Comparison of ENCODE assay signal across 33 mouse cellular contexts in genomic region chr19:38282407-38282806, GRCm38 (mm10). TPM values are rescaled to one million over a fixed set of nuclear protein-coding genes. Genes with fewer than 3 reads are reported as not detected.
DNase-seq lines count a peak whose midpoint lies in the region; ATAC-seq and TF ChIP-seq lines count a peak whose summit lies in the region.
"Had no signal": no experiment of that assay in that cellular context is flagged by ENCODE, and none has a peak within 500 bp of the region (broad histone marks: within the 10 kb centered on the region; RNA-seq: fewer than 3 reads in every experiment).

No protein-coding gene starts in this region.

- no peak overlapping the region for H3K27ac ChIP-seq in kidney, embryonic 14.5 days (ENCODE audit: low read depth, low read length)
- H3K27ac ChIP-seq in kidney, adult 2 months (ENCODE audit: insufficient read depth, low read depth, low read length): no peak overlapping the region
- no peak overlapping the region for H3K27ac ChIP-seq in embryonic facial prominence, embryonic 11.5 days (replicated peaks; ENCODE audit: low read depth, low read length)
- H3K27ac ChIP-seq in limb, embryonic 11.5 days (replicated peaks; ENCODE audit: low read depth, low read length): no peak overlapping the region
- H3K27ac ChIP-seq: gastrocnemius, adult 2 months; heart, adult 2 months; hindbrain, embryonic 13.5 days; limb, embryonic 15.5 days; liver, embryonic 13.5 days; macrophage; neural tube, embryonic 15.5 days had no signal

- TF ChIP-seq POLR2A in kidney, adult 2 months (IDR thresholded peaks at IDR 0.05; ENCODE audit: low read depth, low read length): no peak

- no peak overlapping the region for H3K9ac ChIP-seq in kidney, embryonic 14.5 days (ENCODE audit: low read depth, low read length)
- no peak overlapping the region for H3K9ac ChIP-seq in embryonic facial prominence, embryonic 11.5 days (replicated peaks; ENCODE audit: low read length)
- H3K9ac ChIP-seq in limb, embryonic 11.5 days (ENCODE audit: low read length): no peak overlapping the region
- H3K9ac ChIP-seq: heart, embryonic 12.5 days; hindbrain, embryonic 13.5 days; limb, embryonic 15.5 days; liver, embryonic 13.5 days; neural tube, embryonic 15.5 days had no signal

- WGBS in kidney, embryonic 14.5 days: 17% methylated on average over 2 of the region's 2 CpGs
- WGBS in kidney, adult 2 months: 31% methylated on average over 2 of the region's 2 CpGs
- 23% methylated on average over 2 of the region's 2 CpGs for whole genome bisulfite sequencing in embryonic facial prominence, embryonic 11.5 days
- 11% methylated on average over 2 of the region's 2 CpGs for WGBS in limb, embryonic 11.5 days

- TF ChIP-seq CTCF in kidney, adult 2 months (conservative IDR thresholded peaks at IDR 0.05; ENCODE audit: insufficient read depth, insufficient read length, low read depth, low read length): no peak

- no peaks in the 10 kb centered on the region for H3K4me1 ChIP-seq in kidney, embryonic 14.5 days (ENCODE audit: control insufficient read depth, insufficient read depth, low read length)
- H3K4me1 ChIP-seq in kidney, adult 2 months (ENCODE audit: control insufficient read depth, insufficient read depth, low read length): no peaks in the 10 kb centered on the region
- no peaks in the 10 kb centered on the region for H3K4me1 ChIP-seq in embryonic facial prominence, embryonic 11.5 days (ENCODE audit: control insufficient read depth, insufficient read depth, low read length)
- H3K4me1 ChIP-seq in limb, embryonic 11.5 days (ENCODE audit: control insufficient read depth, insufficient read depth, low read length): 0 out of 2 replicates have a peak, but pooled peaks cover 4% of the 10 kb centered on the region
- H3K4me1 ChIP-seq: heart, embryonic 12.5 days; hindbrain, embryonic 13.5 days; liver, embryonic 13.5 days; neural tube, embryonic 15.5 days had no signal

- H3K4me3 ChIP-seq in kidney, embryonic 14.5 days (ENCODE audit: low read length): no peak overlapping the region
- no peak overlapping the region for H3K4me3 ChIP-seq in kidney, adult 2 months (ENCODE audit: insufficient read depth, low read depth, low read length)
- H3K4me3 ChIP-seq in embryonic facial prominence, embryonic 11.5 days (ENCODE audit: low read depth, low read length): no peak overlapping the region
- H3K4me3 ChIP-seq in limb, embryonic 11.5 days (ENCODE audit: low read depth, low read length): no peak overlapping the region
- H3K4me3 ChIP-seq: gastrocnemius, adult 2 months; heart, adult 2 months; heart, embryonic 12.5 days; hindbrain, embryonic 13.5 days; limb, embryonic 15.5 days; liver, embryonic 13.5 days; neural tube, embryonic 15.5 days had no signal

- H3K4me2 ChIP-seq in kidney, embryonic 14.5 days (replicated peaks; ENCODE audit: low read depth, low read length): no peak overlapping the region
- no peak overlapping the region for H3K4me2 ChIP-seq in embryonic facial prominence, embryonic 11.5 days (ENCODE audit: low read depth, low read length)
- no peak overlapping the region for H3K4me2 ChIP-seq in limb, embryonic 11.5 days (ENCODE audit: low read depth, severe bottlenecking)
- H3K4me2 ChIP-seq: heart, embryonic 12.5 days; hindbrain, embryonic 13.5 days; limb, embryonic 15.5 days; liver, embryonic 13.5 days; neural tube, embryonic 15.5 days had no signal

- no peaks in the 10 kb centered on the region for H3K27me3 ChIP-seq in kidney, embryonic 14.5 days (ENCODE audit: control insufficient read depth, insufficient read depth, low read length)
- H3K27me3 ChIP-seq in kidney, adult 2 months (replicated peaks; ENCODE audit: control insufficient read depth, insufficient read depth, low read length): no peaks in the 10 kb centered on the region
- H3K27me3 ChIP-seq in embryonic facial prominence, embryonic 11.5 days (ENCODE audit: control insufficient read depth, insufficient read depth, low read length): no peaks in the 10 kb centered on the region
- no peaks in the 10 kb centered on the region for H3K27me3 ChIP-seq in limb, embryonic 11.5 days (ENCODE audit: control insufficient read depth, insufficient read depth, low read length)
- H3K27me3 ChIP-seq: heart, embryonic 12.5 days; hindbrain, embryonic 13.5 days; limb, embryonic 15.5 days; liver, embryonic 13.5 days; neural tube, embryonic 15.5 days had no signal

- no peaks in the 10 kb centered on the region for H3K36me3 ChIP-seq in kidney, embryonic 14.5 days (ENCODE audit: control insufficient read depth, insufficient read depth, low read length)
- H3K36me3 ChIP-seq in kidney, adult 2 months (ENCODE audit: control insufficient read depth, insufficient read depth, low read length): no peaks in the 10 kb centered on the region
- H3K36me3 ChIP-seq in embryonic facial prominence, embryonic 11.5 days (replicated peaks; ENCODE audit: control insufficient read depth, insufficient read depth, low read depth, low read length): no peaks in the 10 kb centered on the region
- no peaks in the 10 kb centered on the region for H3K36me3 ChIP-seq in limb, embryonic 11.5 days (ENCODE audit: control insufficient read depth, insufficient read depth, low read length)
- H3K36me3 ChIP-seq: heart, embryonic 12.5 days; hindbrain, embryonic 13.5 days; limb, embryonic 15.5 days; liver, embryonic 13.5 days; neural tube, embryonic 15.5 days had no signal

- no peak for DNase-seq in kidney, adult 2 months
- DNase-seq in embryo, embryonic 10.5 days (ENCODE audit: low spot score): peak; percentile 53
- DNase-seq in embryonic facial prominence, embryonic 11.5 days (ENCODE audit: low spot score): peak; percentile 63
- DNase-seq in limb, embryonic 11.5 days (ENCODE audit: low spot score): peak; percentile 42
- DNase-seq in right cerebral cortex, adult 2 months (ENCODE audit: low spot score in 2 of 2): no peak
- DNase-seq in thymus, postnatal 25 days: no peak
- DNase-seq in lung, postnatal 14 days: no peak
- DNase-seq: adrenal gland, postnatal 14 days; cerebellum, adult 11-12 months; cerebellum, postnatal 10 days; gastrocnemius, adult 2 months; heart, adult 2 months; heart, postnatal 4 days; kidney, adult 8-10 months; layer of hippocampus, postnatal 36 days; liver, embryonic 13.5 days; lung, adult 18-20 months; midbrain, embryonic 14.5 days; retina, postnatal 1 day; right cerebral cortex, postnatal 25 days; spleen, adult 18-20 months; thymus, postnatal 14 days had no signal

- peak; percentile 81 for ATAC-seq in kidney, embryonic 14.5 days (ENCODE audit: low FRiP score, low TSS enrichment)
- no peak for ATAC-seq in embryonic facial prominence, embryonic 11.5 days (replicated peaks; ENCODE audit: insufficient number of reproducible peaks, low FRiP score, low TSS enrichment, low read depth)
- peak; percentile 81 for ATAC-seq in limb, embryonic 11.5 days (ENCODE audit: insufficient number of reproducible peaks, low FRiP score, low TSS enrichment, low read depth)
- ATAC-seq: CD4-positive, CD25-positive, alpha-beta regulatory T cell, adult 4 months; forebrain, embryonic 14.5 days; inflammation-experienced regulatory T-cells, adult 6 months; lung, postnatal 0 days had no signal

- peaks cover 3% of the 10 kb centered on the region; the same call in 1 of the 2 replicates for H3K9me3 ChIP-seq in kidney, embryonic 14.5 days (ENCODE audit: control insufficient read depth, low read length)
- H3K9me3 ChIP-seq in embryonic facial prominence, embryonic 11.5 days (replicated peaks; ENCODE audit: control insufficient read depth, low read length): no peaks in the 10 kb centered on the region
- no peaks in the 10 kb centered on the region; the same call in 1 of the 2 replicates for H3K9me3 ChIP-seq in limb, embryonic 11.5 days (ENCODE audit: control insufficient read depth, low read length)
- H3K9me3 ChIP-seq: heart, embryonic 12.5 days; hindbrain, embryonic 13.5 days; limb, embryonic 15.5 days; liver, embryonic 13.5 days; neural tube, embryonic 15.5 days had no signal

RNA-seq across cellular contexts. Expression of gene Lgi1, which starts 18.1 kb away (rescaled TPM):
- polyA plus RNA-seq in kidney, embryonic 14.5 days (2014; fragmentation: Nextera tagmentation; extraction: Ambion mirVana): 0.86 and 1.6 TPM in 2 replicates
- 0.10 and 0.28 TPM in 2 replicates for polyA plus RNA-seq in kidney, adult 2 months (2012; rRNA removed)
- polyA plus RNA-seq in embryonic facial prominence, embryonic 11.5 days (2014; fragmentation: Nextera tagmentation; extraction: Ambion mirVana): 1.4 and 2.3 TPM in 2 replicates
- 0.30 and 0.69 TPM in 2 replicates for polyA plus RNA-seq in limb, embryonic 11.5 days (2014; fragmentation: Nextera tagmentation; extraction: Ambion mirVana)
- polyA plus RNA-seq: heart, embryonic 12.5 days; heart, postnatal 0 days; macrophage had no signal

RNA-seq across cellular contexts. Expression of gene Fra10ac1, which starts 58.5 kb away (rescaled TPM):
- 36.2 and 42.7 TPM in 2 replicates for polyA plus RNA-seq in kidney, embryonic 14.5 days (2014; fragmentation: Nextera tagmentation; extraction: Ambion mirVana)
- 4.0 and 4.8 TPM in 2 replicates for polyA plus RNA-seq in kidney, adult 2 months (2012; rRNA removed)
- 43.8 and 46.4 TPM in 2 replicates for polyA plus RNA-seq in embryonic facial prominence, embryonic 11.5 days (2014; fragmentation: Nextera tagmentation; extraction: Ambion mirVana)
- polyA plus RNA-seq in limb, embryonic 11.5 days (2014; fragmentation: Nextera tagmentation; extraction: Ambion mirVana): 48.2 and 48.7 TPM in 2 replicates

Comparison
In these comparisons a context has a peak if more than half of its experiments do, and no peak if none do; other contexts are left out.
1. DNase-seq: peak in embryo, embryonic 10.5 days (single experiment), embryonic facial prominence, embryonic 11.5 days (single experiment) and limb, embryonic 11.5 days (single experiment); none in kidney, adult 2 months (single experiment), right cerebral cortex, adult 2 months (0 of 2), thymus, postnatal 25 days (single experiment) and lung, postnatal 14 days (single experiment).